Mouse (Mus musculus) lung, adult 2 months (tissue): ENCODE data around the gene Ddx20.

Source experiments
- CTCF ChIP-seq: fragments of 200-500 bp; IDR thresholded peaks from 2 replicates; pipeline ENCODE4 v1.5.1; 2011; ENCODE audit warnings: mild to moderate bottlenecking, low read length, control low read depth; ENCODE audit not compliant: insufficient read depth
- POLR2A ChIP-seq: fragments of 200-500 bp; IDR thresholded peaks from 2 replicates; pipeline ENCODE4 v1.6.1; 2011; ENCODE audit warnings: low read depth, mild to moderate bottlenecking, control low read depth, low read length, borderline replicate concordance; ENCODE audit errors: extremely low read depth

GRCm38 (mm10) chr3:105670801-105671200 is 16.6 kb downstream of the Ddx20 start:
- TF ChIP-seq CTCF (no peak), POLR2A (no peak)
